Mouse (Mus musculus) forelimb bud, embryonic 11.5 days (tissue): ENCODE measurements around the gene Bax.

ENCODE experiments used
- DNase-seq: peaks from one replicate; pipeline ENCODE4 v3.0.0-alpha.2; 2012; ENCODE audit warnings: low read depth, low spot score

Gene Bax

DNA sequence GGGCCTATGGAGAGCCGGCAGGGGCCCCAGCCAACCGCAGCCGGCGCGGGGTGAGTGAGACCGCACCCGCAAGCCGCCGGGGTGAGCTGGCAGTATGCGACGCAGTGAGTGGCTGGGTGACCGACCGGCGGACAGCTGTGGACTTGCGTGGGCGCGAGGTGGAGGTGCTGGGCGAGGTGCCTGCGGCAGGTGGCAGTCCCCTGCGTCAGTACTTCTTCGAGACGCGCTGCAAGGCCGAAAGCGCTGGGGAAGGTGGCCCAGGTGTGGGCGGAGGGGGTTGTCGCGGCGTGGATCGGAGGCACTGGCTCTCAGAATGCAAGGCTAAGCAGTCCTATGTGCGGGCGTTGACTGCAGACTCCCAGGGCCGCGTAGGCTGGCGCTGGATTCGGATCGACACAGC is 51.1 kb downstream of the Bax start:
- DNase-seq, result no peak

DNA sequence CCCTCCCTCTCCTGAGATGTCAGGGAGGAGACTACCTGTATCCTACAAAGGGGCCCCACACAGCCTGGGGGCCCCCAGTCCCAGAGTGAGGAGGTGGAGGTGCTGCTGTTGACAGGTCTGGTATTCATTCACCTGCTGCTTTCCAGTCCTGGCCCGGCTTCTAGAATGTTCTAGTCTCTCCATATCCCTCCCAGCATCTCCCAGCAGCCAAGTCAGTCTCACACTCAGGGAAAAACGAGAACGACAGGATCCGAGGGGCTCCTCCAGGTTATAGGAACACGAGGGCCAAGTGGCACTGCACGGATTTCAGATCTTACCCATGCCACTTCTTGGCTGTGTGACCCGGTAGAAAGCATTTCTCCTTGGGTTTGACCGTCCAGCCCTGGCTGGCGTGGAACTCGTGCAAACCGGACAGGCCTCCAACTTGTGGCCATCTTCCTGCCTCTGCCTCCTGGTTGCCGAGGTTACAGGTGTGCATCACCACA is 51.9 kb downstream of the Bax start:
- DNase-seq, result no peak

DNA sequence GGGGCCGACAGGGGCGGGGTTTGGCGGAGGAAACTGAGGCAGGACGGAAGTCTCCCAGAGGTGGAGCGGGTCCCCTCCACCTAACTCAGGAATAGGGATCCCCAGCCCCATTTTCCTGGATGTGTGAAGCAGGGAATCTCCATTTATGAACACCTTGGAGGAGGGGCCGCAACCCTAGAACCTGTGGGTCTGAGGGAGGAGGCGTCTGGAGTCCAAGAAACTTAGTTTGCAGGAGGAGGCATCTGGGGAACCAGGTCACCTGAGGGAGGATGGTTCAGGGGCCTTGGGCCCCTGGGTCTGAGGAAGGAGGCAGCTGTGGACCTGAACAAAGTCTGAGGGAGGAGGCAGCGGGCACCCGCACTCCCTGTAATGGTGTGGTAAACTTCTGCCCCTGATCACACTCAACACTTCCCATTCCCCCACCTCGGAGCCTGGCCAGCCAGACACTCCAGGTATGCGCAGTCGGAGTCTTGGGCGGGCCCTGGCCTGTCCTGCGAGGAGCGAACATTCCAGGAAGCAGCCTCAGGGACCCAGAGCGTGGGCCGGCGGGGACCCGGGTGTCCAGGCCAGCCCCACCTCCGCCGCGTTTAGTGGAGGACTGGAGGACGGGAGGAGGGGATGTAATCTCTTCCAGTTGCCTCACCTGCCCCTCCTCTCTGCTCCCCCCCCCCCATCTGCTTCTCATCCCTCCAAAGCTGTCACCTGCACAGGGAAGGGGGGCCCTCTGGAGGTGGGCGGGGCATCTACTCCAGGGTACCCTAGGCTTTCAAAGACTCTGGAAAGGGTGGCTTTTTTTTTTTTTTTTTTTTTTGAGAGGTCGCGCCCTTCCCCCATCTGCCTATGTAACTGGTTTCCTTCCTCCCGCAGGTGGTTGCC is 52.6 kb downstream of the Bax start:
- DNase-seq, result no peak

DNA sequence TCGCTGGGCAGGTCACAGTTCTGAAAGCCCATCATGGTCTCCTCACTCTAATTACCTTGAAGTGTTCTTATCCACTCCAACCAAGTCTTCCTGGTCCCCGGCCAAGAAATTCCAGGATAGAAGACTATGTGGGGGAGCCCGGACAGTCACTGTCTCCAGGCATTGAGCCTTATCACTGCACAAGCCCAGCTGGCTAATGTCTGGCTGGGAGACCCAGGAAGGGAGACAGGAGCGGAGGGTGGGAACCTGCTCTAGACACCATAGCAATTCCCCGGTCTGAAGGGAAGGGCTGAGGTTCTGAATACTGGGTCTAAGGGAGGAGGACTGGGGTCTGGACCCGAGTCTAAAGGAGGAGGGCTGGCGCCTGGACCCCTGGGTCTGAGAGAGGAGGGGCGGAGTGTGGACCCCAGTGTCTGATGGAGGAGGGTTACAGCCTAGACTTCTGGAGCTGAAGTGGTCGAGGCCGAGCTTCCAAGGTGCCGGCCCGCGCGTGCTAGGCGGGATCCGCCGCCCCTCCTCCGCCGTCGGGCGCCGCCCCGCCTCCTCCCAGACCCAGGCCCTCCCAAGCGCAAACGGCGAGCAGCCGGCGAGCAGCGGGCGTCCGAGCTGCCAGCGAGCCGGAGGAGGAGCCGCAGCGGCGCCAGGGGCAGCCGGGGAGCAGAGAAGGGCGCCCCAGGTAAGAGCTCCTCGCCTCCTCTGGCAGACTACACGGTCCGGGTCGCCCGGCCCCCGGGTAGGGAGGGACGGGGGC is 53.4 kb downstream of the Bax start, which contains the start of gene Ntf5:
Ntf5 (plus strand) TSS at position 583 of the 751 bp plus-strand sequence.
- no peak for DNase-seq

DNA sequence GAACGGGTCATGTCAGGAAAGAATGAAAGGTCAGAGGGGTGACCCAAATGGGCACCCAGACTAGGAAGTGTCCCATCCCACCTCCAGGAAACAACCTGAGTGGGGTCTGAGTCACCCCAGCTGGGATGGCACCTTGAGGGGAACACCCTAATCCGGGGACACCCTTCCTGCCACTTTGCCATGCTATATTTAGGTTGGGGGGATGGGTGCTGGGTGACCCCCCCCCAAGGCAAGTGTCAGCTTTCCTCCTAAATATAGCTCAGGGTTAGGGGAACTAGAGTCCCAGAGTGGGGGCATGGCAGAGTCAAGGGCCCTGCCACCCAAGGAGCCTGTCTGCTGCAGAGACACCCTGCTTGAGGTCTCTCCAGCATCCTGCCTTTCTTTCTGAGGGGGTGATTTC is 54.3 kb downstream of the Bax start:
- no peak for DNase-seq
